Mouse (Mus musculus) midbrain, embryonic 11.5 days (tissue): ENCODE results near the gene Immp2l. TPM values are rescaled to one million over a fixed set of nuclear protein-coding genes. Genes with fewer than 3 reads are reported as not detected.

Experiments used
- ATAC-seq: fragments of 200-750 bp; cut with Nextera tagmentation; 2 replicates; pipeline ENCODE4 v1.8.0; 2017; ENCODE audit warnings: moderate TSS enrichment, moderate library complexity; ENCODE audit not compliant: low FRiP score
- DNase-seq: peaks from one replicate; pipeline ENCODE4 v3.0.0; 2015; ENCODE audit warnings: low spot score; ENCODE audit errors: missing footprints
- H3K27ac ChIP-seq: fragments of 300-500 bp; sonication (generic); 2 replicates; pipeline ENCODE4 v1.5.1; 2014; ENCODE audit warnings: low read depth, low read length
- H3K27me3 ChIP-seq: fragments of 300-500 bp; sonication (generic); 2 replicates; pipeline ENCODE4 v1.6.1; 2014; ENCODE audit warnings: mild to moderate bottlenecking, low read length, moderate library complexity, mixed read lengths; ENCODE audit not compliant: control insufficient read depth, insufficient read depth
- H3K36me3 ChIP-seq: fragments of 300-500 bp; sonication (generic); 2 replicates; pipeline ENCODE4 v1.6.1; 2014; ENCODE audit warnings: mild to moderate bottlenecking, low read length, moderate library complexity, mixed read lengths; ENCODE audit not compliant: control insufficient read depth, insufficient read depth
- H3K4me1 ChIP-seq: fragments of 300-500 bp; sonication (generic); 2 replicates; pipeline ENCODE4 v1.6.1; 2014; ENCODE audit warnings: low read length; ENCODE audit not compliant: control insufficient read depth, insufficient read depth
- H3K4me2 ChIP-seq: fragments of 300-500 bp; sonication (generic); 2 replicates; pipeline ENCODE4 v1.6.1; 2014; ENCODE audit warnings: mild to moderate bottlenecking, moderate library complexity
- H3K4me3 ChIP-seq: fragments of 300-500 bp; sonication (generic); 2 replicates; pipeline ENCODE4 v1.5.1; 2014; ENCODE audit warnings: low read depth, low read length
- H3K9ac ChIP-seq: fragments of 300-500 bp; sonication (generic); 2 replicates; pipeline ENCODE4 v1.6.1; 2014; ENCODE audit warnings: low read length
- H3K9me3 ChIP-seq: fragments of 300-500 bp; sonication (generic); 2 replicates; pipeline ENCODE4 v1.6.1; 2016; ENCODE audit warnings: low read length; ENCODE audit not compliant: control insufficient read depth
- WGBS: fragments of 180-500 bp; shearing (Covaris S2); extraction: QIAGEN DNeasy Blood & Tissue Kit; methylation state at CpG from one replicate; pipeline ENCODE4 v1.1.7; 2014; 5-methylcytosine and 5-hydroxymethylcytosine counted together
- polyA plus RNA-seq: library from polyadenylated mRNA; unstranded; fragments of >200 nt; fragmentation: Nextera tagmentation; extraction: Ambion mirVana; gene quantifications from 2 replicates; pipeline ENCODE4 v1.2.1, GENCODE M21; 2014

The Immp2l gene
- polyA plus RNA-seq, 1 experiment from 2014 or later: 9.1 TPM

- Histone ChIP-seq H3K4me1 (no peaks in the 10 kb centered on the region), H3K27ac (no peak overlapping the region), H3K4me3 (no peak overlapping the region), H3K9me3 (no peaks in the 10 kb centered on the region), H3K9ac (no peak overlapping the region), H3K36me3 (no peaks in the 10 kb centered on the region), H3K4me2 (no peak overlapping the region), H3K27me3 (no peaks in the 10 kb centered on the region)
- DNase-seq: peak; percentile 41
- WGBS: 47% methylated on average over 5 of the region's 5 CpGs
- ATAC-seq: no peak
Measured at GRCm38 (mm10) chr12:41518897-41519296, 495.0 kb downstream of the Immp2l start.

- H3K27ac ChIP-seq: no peak overlapping the region
- H3K36me3 ChIP-seq: no peaks in the 10 kb centered on the region
- H3K4me2 ChIP-seq: no peak overlapping the region
- no peaks in the 10 kb centered on the region for H3K4me1 ChIP-seq
- no peaks in the 10 kb centered on the region for H3K9me3 ChIP-seq
- no peak for DNase-seq
- WGBS: 87% methylated on average over 2 of the region's 2 CpGs
- no peak overlapping the region for H3K9ac ChIP-seq
- H3K27me3 ChIP-seq: no peaks in the 10 kb centered on the region
- no peak overlapping the region for H3K4me3 ChIP-seq
- ATAC-seq: no peak
Measured at GRCm38 (mm10) chr12:41520326-41520725, 496.4 kb downstream of the Immp2l start.

DNA sequence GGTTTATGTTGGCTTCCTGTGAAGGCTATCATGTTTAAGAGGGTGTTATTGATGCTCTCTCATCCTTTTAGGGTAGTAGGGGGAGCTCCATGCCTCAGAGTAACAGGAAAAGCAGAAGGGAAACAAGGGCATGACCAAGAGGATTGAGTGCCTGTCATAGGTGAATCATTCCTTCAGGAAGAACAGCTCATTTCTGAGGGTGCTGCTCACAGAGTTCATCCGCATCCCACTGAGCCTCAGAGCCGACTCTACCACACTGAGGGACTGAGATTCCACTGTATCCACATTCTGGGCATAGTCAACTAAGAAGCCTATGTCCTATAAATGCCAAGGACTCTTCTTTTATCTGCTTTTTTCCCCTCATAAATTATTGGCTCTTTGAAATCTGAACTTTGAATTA, 497.8 kb downstream of the Immp2l start:
- no peak overlapping the region for H3K4me2 ChIP-seq
- no peak overlapping the region for H3K9ac ChIP-seq
- H3K36me3 ChIP-seq: no peaks in the 10 kb centered on the region
- no peaks in the 10 kb centered on the region for H3K9me3 ChIP-seq
- DNase-seq (no peak), ATAC-seq (no peak)
- no peaks in the 10 kb centered on the region; the same call in 1 of the 2 replicates for H3K4me1 ChIP-seq
- 82% methylated on average over 2 of the region's 2 CpGs for WGBS
- no peaks in the 10 kb centered on the region for H3K27me3 ChIP-seq
- H3K27ac ChIP-seq: no peak overlapping the region
- no peak overlapping the region for H3K4me3 ChIP-seq

GRCm38 (mm10) chr12:41526688-41527087, 502.8 kb downstream of the Immp2l start:
- Histone ChIP-seq H3K9ac (no peak overlapping the region), H3K9me3 (no peaks in the 10 kb centered on the region), H3K4me2 (no peak overlapping the region), H3K4me1 (no peaks in the 10 kb centered on the region; the same call in 1 of the 2 replicates), H3K27me3 (no peaks in the 10 kb centered on the region), H3K36me3 (no peaks in the 10 kb centered on the region), H3K27ac (no peak overlapping the region), H3K4me3 (no peak overlapping the region)
- DNase-seq (no peak), ATAC-seq (no peak)
- WGBS: 21% methylated on average over 2 of the region's 2 CpGs

DNA sequence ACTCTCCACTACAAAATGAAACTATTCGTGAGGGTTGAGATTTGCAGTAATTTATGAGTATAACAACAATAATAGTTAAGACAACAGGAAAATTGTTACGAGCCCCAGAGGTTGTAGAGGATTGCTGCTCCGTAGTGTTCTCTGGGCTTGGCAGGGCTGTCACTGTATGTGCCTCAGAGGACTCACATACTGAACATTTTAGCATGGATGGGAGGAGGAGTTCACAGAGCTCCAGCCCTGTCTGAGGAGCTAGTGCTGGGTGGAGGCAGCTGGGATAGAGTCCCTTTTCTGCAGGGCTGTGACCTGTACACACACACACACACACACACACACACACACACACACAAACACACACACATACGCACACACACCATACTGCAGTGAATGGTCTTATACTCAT, 504.5 kb downstream of the Immp2l start:
- no peaks in the 10 kb centered on the region for H3K9me3 ChIP-seq

GRCm38 (mm10) chr12:41539989-41540388, 516.1 kb downstream of the Immp2l start:
- Histone ChIP-seq H3K27ac (no peak overlapping the region), H3K9me3 (no peaks in the 10 kb centered on the region), H3K4me2 (no peak overlapping the region), H3K4me3 (no peak overlapping the region), H3K4me1 (no peaks in the 10 kb centered on the region), H3K9ac (no peak overlapping the region), H3K27me3 (no peaks in the 10 kb centered on the region), H3K36me3 (no peaks in the 10 kb centered on the region)
- 92% methylated on average over 5 of the region's 5 CpGs for WGBS
- ATAC-seq: no peak
- DNase-seq: no peak

More for the DNA sequence above, 504.5 kb downstream of the Immp2l start:
- no peaks in the 10 kb centered on the region for H3K27me3 ChIP-seq
- DNase-seq (no peak), ATAC-seq (0 out of 2 replicates have a peak, but pooled peaks have one; percentile 54)
- 81% methylated on average over 4 of the region's 4 CpGs for WGBS
- no peak overlapping the region for H3K9ac ChIP-seq
- H3K4me1 ChIP-seq: no peaks in the 10 kb centered on the region; the same call in 1 of the 2 replicates
- H3K4me2 ChIP-seq: no peak overlapping the region
- H3K27ac ChIP-seq: no peak overlapping the region
- H3K36me3 ChIP-seq: no peaks in the 10 kb centered on the region
- no peak overlapping the region for H3K4me3 ChIP-seq

DNA sequence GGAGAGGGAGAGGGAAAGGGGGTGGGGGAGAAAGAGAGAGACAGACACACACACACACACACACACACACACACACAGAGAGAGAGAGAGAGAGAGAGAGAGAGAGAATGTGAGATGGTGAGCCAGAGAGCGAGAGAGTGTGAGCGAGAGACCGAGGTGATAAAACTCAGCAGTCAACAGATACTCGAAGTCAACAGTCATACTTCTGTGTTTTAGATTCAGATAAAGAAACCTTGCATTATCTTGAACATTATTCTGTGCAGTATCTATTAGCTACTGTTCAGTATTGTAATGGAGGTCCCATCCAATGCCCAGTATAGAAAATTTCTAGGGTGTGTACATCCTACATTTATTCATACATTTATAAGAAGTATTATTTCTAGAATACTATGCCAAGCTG, 527.7 kb downstream of the Immp2l start:
- Histone ChIP-seq H3K27ac (no peak overlapping the region), H3K27me3 (no peaks in the 10 kb centered on the region), H3K4me1 (no peaks in the 10 kb centered on the region), H3K36me3 (no peaks in the 10 kb centered on the region), H3K9me3 (no peaks in the 10 kb centered on the region), H3K4me2 (no peak overlapping the region), H3K9ac (no peak overlapping the region), H3K4me3 (no peak overlapping the region)
- DNase-seq (peak; percentile 1), ATAC-seq (no peak)
- 95% methylated on average over 4 of the region's 4 CpGs for WGBS

- 53% methylated on average over 3 of the region's 3 CpGs for WGBS
- H3K4me2 ChIP-seq: no peak overlapping the region
- no peaks in the 10 kb centered on the region for H3K27me3 ChIP-seq
- peaks cover 10% of the 10 kb centered on the region; the same call in 1 of the 2 replicates for H3K4me1 ChIP-seq
- H3K27ac ChIP-seq: no peak overlapping the region
- no peaks in the 10 kb centered on the region for H3K9me3 ChIP-seq
- no peaks in the 10 kb centered on the region for H3K36me3 ChIP-seq
- no peak for ATAC-seq
- DNase-seq: peak; percentile 81
- no peak overlapping the region for H3K4me3 ChIP-seq
- H3K9ac ChIP-seq: no peak overlapping the region
Measured at GRCm38 (mm10) chr12:41557832-41558231, 533.9 kb downstream of the Immp2l start.

DNA sequence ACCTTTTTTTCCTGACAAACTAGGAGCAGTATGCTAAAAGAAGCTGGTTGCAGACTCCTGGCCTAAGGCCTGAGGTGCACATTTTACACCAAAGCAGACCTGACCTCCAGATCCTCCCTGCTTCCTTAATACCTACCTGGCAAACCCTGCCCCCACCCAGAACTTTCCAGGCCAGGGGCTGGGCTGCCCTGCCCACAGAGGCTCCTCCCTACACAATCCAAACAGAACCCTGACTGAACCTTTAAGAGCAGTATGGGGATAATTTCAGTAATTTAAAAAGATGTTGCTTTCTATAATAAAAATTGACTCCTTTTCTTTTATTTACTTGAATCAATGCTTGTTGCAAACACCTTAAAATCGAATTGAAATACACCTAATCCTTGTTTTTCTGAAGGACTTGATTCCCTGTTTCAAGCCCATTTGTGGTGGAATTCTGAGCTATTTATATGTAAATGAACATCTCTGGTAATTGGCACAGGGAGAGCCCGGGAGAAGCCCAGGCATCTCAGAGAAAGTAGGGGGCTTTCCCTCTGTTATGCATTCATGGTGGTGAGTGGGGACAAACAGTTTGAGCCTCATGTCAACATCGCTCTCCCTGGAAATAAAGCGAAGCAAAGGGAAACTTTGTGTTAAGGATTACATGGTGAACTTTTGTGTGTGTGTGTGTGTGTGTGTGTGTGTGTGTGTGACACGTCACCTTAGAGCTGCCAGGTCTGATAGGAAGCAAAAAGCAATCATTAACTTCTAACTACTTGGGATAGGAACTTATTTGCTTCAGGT, 535.3 kb downstream of the Immp2l start:
- peaks cover 10% of the 10 kb centered on the region; the same call in 1 of the 2 replicates for H3K4me1 ChIP-seq
- no peak overlapping the region for H3K4me3 ChIP-seq
- no peaks in the 10 kb centered on the region for H3K27me3 ChIP-seq
- ATAC-seq (peak; percentile 75), DNase-seq (peak; percentile 82)
- H3K27ac ChIP-seq: no peak overlapping the region
- no peaks in the 10 kb centered on the region for H3K36me3 ChIP-seq
- no peak overlapping the region for H3K4me2 ChIP-seq
- 14% methylated on average over 5 of the region's 5 CpGs for WGBS
- H3K9ac ChIP-seq: no peak overlapping the region
- no peaks in the 10 kb centered on the region for H3K9me3 ChIP-seq
